Mouse (Mus musculus) limb, embryonic 14.5 days (tissue): ENCODE results near the gene Gm9803. TPM values are rescaled to one million over a fixed set of nuclear protein-coding genes. Genes with fewer than 3 reads are reported as not detected.
A peak's percentile ranks its signal among the peaks of the same experiment; 100 is the strongest.

Experiments used
- ATAC-seq: fragments of 200-750 bp; cut with Nextera tagmentation; 2 replicates; pipeline ENCODE4 v1.8.0; 2017; ENCODE audit warnings: low read depth, moderate number of reproducible peaks, moderate TSS enrichment; ENCODE audit not compliant: low FRiP score
- DNase-seq: peaks from one replicate; pipeline ENCODE4 v3.0.0-alpha.2; 2015; ENCODE audit warnings: low spot score
- H3K27ac ChIP-seq: fragments of 300-500 bp; sonication (generic); replicated peaks from 2 replicates; pipeline ENCODE4 v1.5.1; 2014; ENCODE audit warnings: low read depth, mild to moderate bottlenecking, low read length, moderate library complexity, mixed read lengths
- H3K27me3 ChIP-seq: fragments of 300-500 bp; sonication (generic); 2 replicates; pipeline ENCODE4 v1.6.1; 2014; ENCODE audit warnings: low read length, mixed read lengths; ENCODE audit not compliant: control insufficient read depth, insufficient read depth
- H3K36me3 ChIP-seq: fragments of 300-500 bp; sonication (generic); 2 replicates; pipeline ENCODE4 v1.6.1; 2014; ENCODE audit warnings: mild to moderate bottlenecking, low read length, moderate library complexity, mixed read lengths; ENCODE audit not compliant: control insufficient read depth, insufficient read depth
- H3K4me1 ChIP-seq: fragments of 300-500 bp; sonication (generic); 2 replicates; pipeline ENCODE4 v1.6.1; 2014; ENCODE audit warnings: antibody characterized with exemption, low read length, mixed read lengths; ENCODE audit not compliant: control insufficient read depth, insufficient read depth
- H3K4me2 ChIP-seq: fragments of 300-500 bp; sonication (generic); replicated peaks from 2 replicates; pipeline ENCODE4 v1.6.1; 2014; ENCODE audit warnings: low read depth, mild to moderate bottlenecking, low read length, moderate library complexity; ENCODE audit not compliant: severe bottlenecking
- H3K4me3 ChIP-seq: fragments of 300-500 bp; sonication (generic); replicated peaks from 2 replicates; pipeline ENCODE4 v1.5.1; 2014; ENCODE audit warnings: low read length
- H3K9ac ChIP-seq: fragments of 300-500 bp; sonication (generic); 2 replicates; pipeline ENCODE4 v1.6.1; 2014; ENCODE audit warnings: mild to moderate bottlenecking, low read depth, low read length, moderate library complexity; ENCODE audit not compliant: severe bottlenecking
- H3K9me3 ChIP-seq: fragments of 300-500 bp; sonication (generic); 2 replicates; pipeline ENCODE4 v1.6.1; 2016; ENCODE audit warnings: low read length; ENCODE audit not compliant: control insufficient read depth
- POLR2A ChIP-seq: fragments of 200-500 bp; IDR thresholded peaks from 2 replicates; pipeline ENCODE4 v1.8.0; 2012; ENCODE audit warnings: inconsistent platforms, mild to moderate bottlenecking, moderate library complexity, borderline replicate concordance; ENCODE audit not compliant: insufficient read depth, insufficient read length; ENCODE audit errors: extremely low read depth
- WGBS: fragments of 180-500 bp; shearing (Covaris S2); extraction: QIAGEN DNeasy Blood & Tissue Kit; methylation state at CpG from one replicate; pipeline ENCODE4 v1.1.7; 2014; 5-methylcytosine and 5-hydroxymethylcytosine counted together
- polyA plus RNA-seq, 2 experiments: library from polyadenylated mRNA; depleted of rRNA in 1 of 2; stranded (reverse) in 1 of 2; unstranded in 1 of 2; fragments of >200 nt; fragmentation: Nextera tagmentation in 1 of 2; extraction: Ambion mirVana in 1 of 2; gene quantifications; 2 replicates each; pipeline versions ENCODE4 v1.2.1 to v1.2.3; 2012 to 2014

Gm9803 gene
- polyA plus RNA-seq, 2 experiments = 4.6 to 12.7 TPM

DNA sequence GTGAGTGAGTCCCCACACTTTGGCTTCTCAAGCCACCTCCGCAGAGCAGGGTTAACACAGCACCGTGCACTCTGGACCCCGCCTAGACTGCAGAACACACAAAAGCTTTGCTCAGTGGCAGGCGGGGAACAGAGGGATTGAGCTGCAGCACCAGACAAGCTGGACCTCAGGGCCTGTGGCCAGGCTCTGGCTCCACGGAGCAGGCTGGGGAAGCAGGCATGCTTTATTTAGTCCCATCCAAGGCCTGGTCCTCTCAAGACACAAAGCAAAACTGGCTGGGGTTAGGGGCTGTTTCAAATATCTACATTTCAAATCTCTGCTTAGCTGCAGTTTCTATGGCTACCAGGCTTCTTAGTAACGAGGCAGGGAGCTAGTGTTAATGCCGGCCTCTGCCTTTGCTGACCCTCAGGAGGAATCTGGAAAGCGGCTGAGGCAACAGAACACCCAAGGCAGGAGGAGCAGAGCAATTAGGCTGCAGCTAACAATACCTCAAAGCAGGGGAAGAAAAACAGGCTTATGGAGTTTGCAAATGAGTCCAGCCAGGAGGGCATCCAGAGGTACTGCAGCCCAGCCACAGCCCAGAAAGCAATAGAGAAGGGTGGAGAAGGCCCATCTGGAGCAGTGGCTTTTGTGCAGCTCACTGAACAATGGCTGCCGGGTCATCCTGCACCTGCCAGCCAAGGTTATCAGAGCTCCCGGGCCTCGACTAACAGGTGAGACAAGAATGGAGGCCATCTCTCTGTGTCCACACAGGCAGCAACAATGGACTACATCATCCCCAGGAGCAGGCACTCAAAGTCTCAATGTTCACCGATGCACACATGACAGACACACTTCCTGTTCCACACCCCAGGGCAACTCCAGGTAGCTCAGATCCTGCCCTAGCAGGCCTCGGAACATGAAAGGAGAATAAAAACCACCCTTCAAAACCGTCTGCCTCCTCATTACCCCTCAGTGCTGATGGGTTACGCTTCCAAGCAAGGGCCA is 3.7 kb downstream of the Gm9803 start:
- H3K9ac ChIP-seq = 0 out of 2 replicates have a peak overlapping the region, but pooled peaks have one; percentile 21

GRCm38 (mm10) chr10:43534382-43534781 is 10.5 kb downstream of the Gm9803 start:
- Histone ChIP-seq H3K27ac (no peak overlapping the region), H3K4me3 (no peak overlapping the region), H3K9ac (no peak overlapping the region), H3K27me3 (no peaks in the 10 kb centered on the region), H3K4me1 (peaks cover under 1% of the 10 kb centered on the region), H3K36me3 (peaks cover 39% of the 10 kb centered on the region), H3K9me3 (no peaks in the 10 kb centered on the region), H3K4me2 (no peak overlapping the region)
- no peak for DNase-seq
- 78% methylated on average over 1 of the region's 1 CpGs for WGBS
- ATAC-seq = no peak
- no peak for TF ChIP-seq POLR2A

More for the DNA sequence above, 3.7 kb downstream of the Gm9803 start:
- Histone ChIP-seq H3K36me3 (peaks cover 64% of the 10 kb centered on the region), H3K9me3 (no peaks in the 10 kb centered on the region), H3K27me3 (no peaks in the 10 kb centered on the region), H3K27ac (no peak overlapping the region), H3K4me3 (no peak overlapping the region), H3K4me1 (no peaks in the 10 kb centered on the region), H3K4me2 (no peak overlapping the region)
- ATAC-seq (no peak; the same call in 1 of the 2 replicates), DNase-seq (no peak)
- TF ChIP-seq POLR2A = no peak
- 46% methylated on average over 15 of the region's 15 CpGs for WGBS

- ATAC-seq (no peak), DNase-seq (no peak)
- Histone ChIP-seq H3K9ac (no peak overlapping the region), H3K36me3 (peaks cover 9% of the 10 kb centered on the region; the same call in 1 of the 2 replicates), H3K27me3 (no peaks in the 10 kb centered on the region), H3K4me3 (no peak overlapping the region), H3K4me1 (peaks cover 12% of the 10 kb centered on the region), H3K9me3 (no peaks in the 10 kb centered on the region), H3K27ac (no peak overlapping the region), H3K4me2 (no peak overlapping the region)
- 95% methylated on average over 7 of the region's 7 CpGs for WGBS
- TF ChIP-seq POLR2A = no peak
Observed at GRCm38 (mm10) chr10:43537652-43538051, 13.8 kb downstream of the Gm9803 start.

DNA sequence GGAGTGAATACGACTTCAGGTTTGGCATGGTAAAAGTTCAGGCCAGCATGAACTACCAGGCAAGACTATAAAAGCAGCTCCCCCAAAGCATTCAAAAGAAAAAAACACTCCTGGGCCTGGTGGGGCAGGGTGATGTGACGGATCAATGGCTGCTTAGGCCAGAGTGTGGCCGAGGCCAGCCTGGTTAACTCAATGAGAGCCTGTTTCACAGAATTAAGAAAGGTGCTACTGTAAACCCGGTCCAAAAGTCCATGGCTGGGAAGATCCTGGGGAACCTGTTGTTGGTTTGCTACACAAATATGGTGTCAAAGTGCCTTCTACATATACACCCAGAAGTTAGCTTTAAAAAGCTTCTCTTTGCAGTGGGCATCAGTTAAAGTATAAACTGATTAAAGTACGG is 14.9 kb downstream of the Gm9803 start:
- no peak overlapping the region for H3K4me3 ChIP-seq
- H3K4me2 ChIP-seq = no peak overlapping the region
- ATAC-seq (no peak), DNase-seq (no peak)
- no peak overlapping the region for H3K9ac ChIP-seq
- peaks cover 12% of the 10 kb centered on the region for H3K4me1 ChIP-seq
- no peak overlapping the region for H3K27ac ChIP-seq
- H3K9me3 ChIP-seq = no peaks in the 10 kb centered on the region
- 0 out of 2 replicates have a peak, but pooled peaks cover 3% of the 10 kb centered on the region for H3K36me3 ChIP-seq
- no peak for TF ChIP-seq POLR2A
- WGBS = 85% methylated on average over 5 of the region's 5 CpGs
- no peaks in the 10 kb centered on the region for H3K27me3 ChIP-seq

- H3K9ac ChIP-seq = peak overlapping the region; percentile 91
- WGBS = 8% methylated on average over 12 of the region's 12 CpGs
- H3K4me3 ChIP-seq = peak overlapping the region; percentile 88
- H3K27ac ChIP-seq = no peak overlapping the region
- no peak for DNase-seq
- no peaks in the 10 kb centered on the region for H3K27me3 ChIP-seq
- ATAC-seq = no peak
- TF ChIP-seq POLR2A = no peak
- H3K36me3 ChIP-seq = 0 out of 2 replicates have a peak, but pooled peaks cover 3% of the 10 kb centered on the region
- H3K9me3 ChIP-seq = no peaks in the 10 kb centered on the region
- peak overlapping the region; percentile 66 for H3K4me2 ChIP-seq
- H3K4me1 ChIP-seq = peaks cover 12% of the 10 kb centered on the region
Observed at GRCm38 (mm10) chr10:43539746-43540310, 15.9 kb downstream of the Gm9803 start.
